Mouse (Mus musculus) cerebellum, adult 9-11 months (tissue): ENCODE measurements around the gene Tut4.
A peak's percentile ranks its signal among the peaks of the same experiment; 100 is the strongest.

Experiments used
- DNase-seq: peaks from one replicate; pipeline ENCODE4 v3.0.0; 2022

Tut4 gene

GRCm38 (mm10) chr4:108459231-108460155 lies at the start of gene Tut4:
TSS of gene Tut4 (plus strand) at chr4:108459426.
- peak; percentile 92 for DNase-seq

GRCm38 (mm10) chr4:108424587-108424986 lies 34.6 kb upstream of the Tut4 start:
- no peak for DNase-seq

DNA sequence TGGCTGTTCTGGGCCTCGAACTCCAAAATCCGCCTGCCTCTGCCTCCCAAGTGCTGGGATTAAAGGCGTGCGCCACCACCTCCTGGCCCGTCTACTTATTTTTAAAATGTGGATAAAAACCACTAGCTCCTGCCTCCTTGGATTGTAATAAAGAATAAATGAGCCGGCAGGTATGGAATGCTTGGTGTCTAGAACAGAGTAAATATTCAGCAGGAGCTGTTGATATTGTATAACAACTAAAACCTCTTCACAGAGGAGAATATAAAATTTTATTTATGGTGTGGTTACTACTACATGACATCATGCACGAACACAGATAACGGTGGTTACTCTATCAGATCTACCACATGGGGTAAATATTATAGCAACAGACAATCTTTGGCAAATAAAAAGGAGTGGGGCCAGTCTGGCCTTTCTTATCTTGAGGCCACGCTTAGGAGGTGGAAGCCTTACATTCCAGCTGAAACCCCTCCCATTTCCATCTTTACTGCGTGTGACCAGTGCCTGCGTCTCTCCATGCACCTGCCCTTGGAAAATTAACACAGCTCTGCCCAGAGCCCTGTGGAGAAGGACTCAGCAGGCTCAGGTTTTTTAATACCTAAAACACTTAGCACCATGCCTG lies 31.4 kb upstream of the Tut4 start:
- DNase-seq = no peak

DNA sequence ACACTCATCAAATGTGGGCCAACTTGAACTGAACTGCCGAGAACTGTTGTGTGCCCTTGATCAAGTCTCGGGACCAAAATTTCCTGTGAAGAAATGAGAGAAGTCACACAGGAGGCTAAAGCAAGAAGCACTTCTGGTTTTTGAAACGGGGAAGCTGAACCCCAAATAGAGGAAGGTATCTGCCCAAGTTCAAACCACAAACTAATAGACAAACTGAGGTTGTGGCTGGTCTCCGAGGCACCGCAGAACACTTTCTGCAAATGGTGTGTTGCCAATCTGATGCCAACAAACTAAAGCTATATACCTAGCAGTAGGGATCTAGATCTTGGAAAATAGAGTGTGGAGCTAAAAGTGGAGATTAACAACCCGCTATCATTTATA lies 30.9 kb upstream of the Tut4 start:
- DNase-seq = no peak

GRCm38 (mm10) chr4:108430656-108431560 lies 28.3 kb upstream of the Tut4 start:
- DNase-seq = no peak

DNA sequence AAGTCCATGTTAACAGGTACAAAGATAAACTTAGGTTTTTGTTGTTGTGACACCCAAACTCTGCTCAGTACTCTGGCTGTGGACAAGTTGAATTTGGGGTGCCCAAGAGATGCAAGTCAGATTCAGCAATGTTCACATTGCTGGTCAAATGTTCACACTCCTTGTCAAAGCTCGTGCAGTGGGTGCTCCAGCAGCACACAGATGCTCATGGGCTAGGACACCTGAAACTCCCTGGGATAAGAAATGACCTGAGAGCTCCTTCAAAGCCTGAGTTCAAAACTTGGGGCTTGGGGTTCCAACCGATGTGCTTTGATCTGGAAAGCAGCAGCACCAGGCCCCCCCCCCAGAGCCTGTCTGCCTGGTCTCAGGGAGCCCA lies 27.7 kb upstream of the Tut4 start:
- no peak for DNase-seq

DNA sequence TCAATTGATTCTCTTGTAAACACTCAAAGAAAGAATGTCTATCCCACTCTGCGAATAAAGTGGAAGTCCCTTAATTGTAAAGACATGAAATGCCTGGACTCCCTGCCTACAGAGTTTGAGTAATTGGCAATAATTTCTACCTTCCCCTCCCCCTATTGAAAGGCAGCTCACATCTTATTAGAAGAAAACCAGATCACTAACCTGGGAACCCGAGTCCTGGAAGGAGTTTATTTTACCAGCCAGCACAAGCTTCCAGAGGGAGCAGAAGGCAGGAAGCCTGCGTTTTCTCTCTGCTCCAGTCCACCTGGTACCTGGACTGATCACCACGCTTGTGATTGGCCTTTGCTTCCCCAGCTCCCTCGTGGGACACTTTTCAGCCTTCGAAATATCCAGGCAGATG lies 25.9 kb upstream of the Tut4 start:
- DNase-seq = no peak

DNA sequence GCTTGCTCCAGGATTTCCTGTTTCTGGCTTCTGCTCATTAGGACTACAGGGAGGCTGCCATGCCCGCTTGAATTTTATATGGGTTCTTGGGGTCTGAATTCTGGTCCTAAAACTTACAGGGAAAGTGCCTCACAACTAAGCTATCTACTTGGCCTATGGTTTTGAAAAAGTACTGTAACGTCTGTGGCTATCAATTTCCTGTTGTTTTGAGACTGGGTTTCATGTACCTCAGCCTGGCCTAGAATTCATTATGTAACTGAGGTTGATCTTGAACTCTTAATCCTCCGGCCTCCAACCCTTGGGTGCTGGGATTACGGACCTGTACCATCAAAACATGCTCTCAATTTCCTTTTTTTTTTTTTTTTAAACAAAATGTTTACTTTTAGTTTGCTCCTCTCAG lies 25.0 kb upstream of the Tut4 start:
- no peak for DNase-seq

GRCm38 (mm10) chr4:108434781-108435180 lies 24.4 kb upstream of the Tut4 start:
- no peak for DNase-seq

DNA sequence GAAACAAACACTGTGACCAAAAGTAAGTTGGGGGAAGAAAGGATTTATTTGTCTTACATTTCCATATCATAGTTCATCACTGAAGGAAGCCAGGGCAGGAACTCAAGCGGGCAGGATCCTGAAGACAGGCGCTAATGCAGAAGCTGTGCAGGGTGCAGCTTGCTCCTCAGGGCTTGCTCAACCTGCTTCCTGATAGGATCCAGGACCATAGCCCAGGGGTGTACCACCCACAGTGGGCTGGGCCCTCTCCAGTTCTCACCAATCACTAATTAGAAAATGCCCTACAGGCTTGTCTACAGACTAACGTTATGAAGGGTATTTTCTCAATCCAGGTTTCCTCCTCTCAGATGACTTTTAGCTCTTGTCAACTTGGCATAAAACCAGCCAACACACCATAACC lies 23.6 kb upstream of the Tut4 start:
- DNase-seq = no peak

- DNase-seq = no peak
Measured at GRCm38 (mm10) chr4:108436225-108436624, 23.0 kb upstream of the Tut4 start.

DNA sequence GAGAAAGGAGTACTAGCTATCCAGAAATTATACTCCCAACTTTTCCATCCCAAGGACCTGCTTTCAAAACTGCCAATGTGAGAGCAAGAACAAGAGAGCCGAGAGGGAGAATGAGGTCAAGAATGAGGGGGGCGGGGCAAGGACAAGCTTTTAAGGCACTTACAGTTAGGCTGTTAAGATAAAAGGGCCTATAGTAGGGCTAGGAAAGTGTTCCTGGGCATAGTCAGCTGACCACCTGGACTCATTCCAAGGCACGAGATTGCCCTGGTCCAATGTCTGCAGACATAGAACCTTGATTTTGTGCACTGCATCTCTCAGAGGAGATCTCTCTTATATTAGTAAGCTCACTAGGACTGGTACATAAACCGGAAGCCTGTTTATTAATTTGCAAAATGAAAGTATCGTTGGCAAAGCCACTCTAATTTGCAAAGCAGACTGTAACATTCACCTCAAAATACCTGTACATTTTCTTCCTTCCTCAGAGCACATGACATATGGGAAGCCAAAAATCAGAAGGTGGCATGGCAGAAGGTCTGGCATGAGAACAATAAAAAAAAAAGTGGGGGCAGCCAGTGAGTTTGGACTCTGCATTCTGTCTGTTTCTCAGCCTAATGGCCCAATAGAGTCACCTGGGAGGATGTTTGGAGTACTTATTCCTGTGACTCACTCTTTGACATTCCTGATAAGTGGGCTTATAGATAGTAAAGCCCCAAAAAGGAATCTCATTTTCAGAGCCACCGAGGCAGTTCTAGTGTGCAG lies 21.0 kb upstream of the Tut4 start:
- peak; percentile 81 for DNase-seq

DNA sequence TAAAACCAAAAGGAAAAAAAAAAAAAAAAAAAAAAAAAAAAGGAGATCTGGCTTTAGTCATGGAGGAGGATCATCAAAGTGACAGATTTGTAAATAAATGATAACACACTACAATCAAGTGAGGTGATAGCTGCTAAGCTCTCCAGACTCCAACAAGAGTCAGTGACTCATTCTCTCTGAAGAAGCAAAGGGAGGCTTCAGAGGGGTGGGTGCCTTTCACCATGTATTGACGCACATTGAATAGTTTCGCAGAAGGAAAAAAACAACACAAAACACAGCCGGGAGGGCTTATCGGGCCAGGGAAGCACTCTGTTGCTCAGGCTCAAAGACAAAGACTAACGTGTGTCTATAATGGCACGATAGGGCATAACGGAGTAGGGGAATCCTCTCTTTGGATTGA lies 11.1 kb upstream of the Tut4 start:
- DNase-seq = no peak

- DNase-seq = no peak
Measured at GRCm38 (mm10) chr4:108456028-108456427, 3.2 kb upstream of the Tut4 start.

DNA sequence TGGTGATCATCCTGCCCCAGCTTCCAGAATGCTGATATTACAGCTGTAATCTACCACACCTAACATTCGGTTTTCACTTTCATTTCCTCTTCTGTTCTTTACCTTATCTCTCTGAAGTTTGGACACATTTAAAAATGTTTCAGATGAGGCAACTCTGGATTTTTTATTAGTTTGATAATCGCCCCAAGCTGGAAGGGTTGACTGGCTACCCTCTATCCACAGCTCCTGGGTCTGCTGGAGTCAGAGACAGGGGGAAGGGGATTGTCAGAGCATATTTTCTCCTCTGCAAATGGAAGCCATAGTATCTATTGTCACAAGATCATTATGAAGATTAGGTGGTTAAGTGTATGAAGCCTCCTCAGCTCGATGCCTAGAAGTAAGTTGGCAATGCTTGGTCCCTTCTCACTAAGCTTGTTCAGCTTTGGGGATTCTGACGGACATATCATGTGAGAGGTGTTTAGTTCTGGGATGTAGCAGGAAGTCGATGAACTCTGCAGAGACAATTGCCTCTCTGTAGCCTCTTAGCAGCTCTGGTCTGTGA lies 955 bp upstream of the Tut4 start:
- DNase-seq = no peak

DNA sequence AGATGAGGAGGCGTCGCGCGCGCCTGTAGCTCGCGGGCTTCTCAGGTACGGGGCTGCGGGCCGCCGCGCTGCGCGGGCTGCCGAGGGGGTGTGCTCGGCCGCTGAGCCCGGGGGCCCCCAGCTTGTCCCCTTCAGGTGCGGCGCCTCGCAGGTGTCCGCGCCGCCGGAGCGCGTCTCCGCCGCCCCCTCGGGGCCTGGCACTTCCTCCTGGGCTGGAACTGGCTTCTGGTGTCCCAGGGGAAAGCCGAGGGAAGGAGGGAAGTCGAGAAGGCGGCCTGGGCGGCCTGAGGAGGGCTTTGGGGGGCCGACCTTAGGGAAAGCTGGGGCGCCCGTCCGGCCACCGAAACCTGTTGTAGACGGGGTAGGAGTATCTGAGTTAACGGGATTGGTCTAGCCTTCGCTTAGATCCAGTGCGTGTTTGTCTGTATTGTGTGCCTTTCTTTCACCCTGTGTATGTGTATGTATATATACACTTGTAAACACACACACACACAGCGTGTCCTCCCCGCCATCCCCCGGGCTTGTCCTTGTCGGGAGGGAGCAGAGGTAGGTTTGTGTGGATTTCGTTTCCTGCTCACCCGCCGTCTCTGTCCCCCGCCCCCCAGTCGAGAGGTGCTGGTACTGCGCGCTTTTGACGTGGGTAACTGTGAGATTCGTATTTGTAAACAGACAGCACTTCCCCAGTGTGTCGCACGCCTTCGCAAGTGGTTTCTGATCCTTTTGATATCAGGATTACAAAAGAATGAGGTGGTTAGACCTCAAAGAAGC lies 1.1 kb downstream of the Tut4 start:
- DNase-seq = peak; percentile 75

GRCm38 (mm10) chr4:108461262-108461903 lies 2.2 kb downstream of the Tut4 start:
- no peak for DNase-seq

- DNase-seq = no peak
Measured at GRCm38 (mm10) chr4:108473586-108473985, 14.4 kb downstream of the Tut4 start.

GRCm38 (mm10) chr4:108482776-108483175 lies 23.6 kb downstream of the Tut4 start:
- no peak for DNase-seq

DNA sequence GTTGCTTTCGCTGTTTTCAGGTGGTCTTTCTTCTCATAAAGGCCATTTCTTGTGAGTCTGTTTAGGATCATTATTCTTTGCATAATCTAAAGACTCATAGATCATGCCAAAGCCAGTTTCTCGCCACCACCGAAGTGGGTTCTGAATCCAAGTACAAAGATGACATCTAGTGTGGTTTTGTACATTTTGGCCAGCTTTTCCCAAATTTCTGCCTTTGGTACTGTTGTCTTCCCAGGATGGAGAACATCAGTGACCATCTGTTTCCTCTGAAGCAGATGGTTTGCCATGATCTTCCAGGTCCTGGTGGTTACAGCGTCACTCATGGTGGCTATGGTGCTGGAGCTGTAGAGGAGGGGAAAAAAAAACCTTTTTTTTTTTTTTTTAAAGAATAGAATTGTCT lies 25.0 kb downstream of the Tut4 start:
- peak; percentile 91 for DNase-seq

DNA sequence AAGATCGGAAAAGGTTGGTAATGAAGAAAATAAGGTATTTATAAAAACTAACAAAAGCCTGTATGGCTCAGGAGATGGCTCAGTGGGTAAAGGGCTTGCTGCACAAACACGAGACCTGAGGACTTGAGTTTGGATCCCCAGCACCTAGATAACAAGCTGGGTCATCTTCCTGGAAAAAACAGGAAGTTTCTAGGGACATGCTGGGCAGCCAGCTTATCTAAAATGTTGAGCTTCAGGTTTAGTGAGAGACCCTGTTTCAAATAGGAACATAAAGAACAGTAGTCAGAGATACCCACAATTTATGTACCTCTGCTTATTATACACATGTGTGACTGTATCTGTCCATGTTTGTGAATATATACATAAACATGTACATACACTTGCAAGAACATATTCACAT lies 43.8 kb downstream of the Tut4 start:
- DNase-seq = no peak
